19 mouse cellular contexts compared by ENCODE assay signal in the genomic region with DNA sequence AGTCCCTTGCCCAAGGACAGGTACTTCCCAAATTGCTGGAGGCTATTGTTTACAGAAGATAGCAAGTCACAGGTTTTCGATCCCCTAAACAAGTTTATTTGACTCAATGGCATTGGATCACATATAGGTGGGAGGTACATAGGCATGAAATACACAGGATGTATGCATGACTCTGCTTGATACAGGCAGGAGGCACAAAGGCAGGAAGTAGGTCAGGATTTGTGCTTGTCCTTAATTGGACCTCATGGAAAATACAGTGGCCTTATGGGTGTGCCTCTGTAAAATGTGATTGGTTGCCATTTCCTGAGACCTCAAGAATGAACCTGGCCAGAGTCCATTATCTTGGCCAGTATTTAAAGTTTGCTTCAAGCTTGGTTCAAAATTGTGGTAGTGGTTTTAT.
"Had no signal": no experiment of that assay in that cellular context is flagged by ENCODE, and none has a peak within 500 bp of the region (broad histone marks: within the 10 kb centered on the region; RNA-seq: fewer than 3 reads in every experiment).

No protein-coding gene starts in this region.

- H3K27ac ChIP-seq: intestine, embryonic 15.5 days; kidney, embryonic 15.5 days; limb, embryonic 12.5 days; limb, embryonic 15.5 days; liver, embryonic 14.5 days; midbrain, embryonic 10.5 days; midbrain, embryonic 13.5 days; stomach, embryonic 15.5 days had no signal

- DNase-seq: kidney, adult 11 months; kidney, adult 8-10 months; kidney, postnatal 10 days; kidney, postnatal 36 days; left cerebral cortex, postnatal 4 days; liver, postnatal 0 days; right cerebral cortex, postnatal 25 days; spleen, adult 18-20 months; thymus, postnatal 25 days had no signal

- H3K4me1 ChIP-seq: intestine, embryonic 15.5 days; kidney, embryonic 15.5 days; limb, embryonic 15.5 days; megakaryocyte, embryonic 14.5 days; stomach, embryonic 15.5 days had no signal

- H3K27me3 ChIP-seq: intestine, embryonic 15.5 days; kidney, embryonic 15.5 days; limb, embryonic 12.5 days; limb, embryonic 15.5 days; midbrain, embryonic 13.5 days; stomach, embryonic 15.5 days had no signal

- ATAC-seq: intestine, embryonic 15.5 days; liver, postnatal 0 days; midbrain, embryonic 13.5 days had no signal

- H3K9ac ChIP-seq: intestine, embryonic 15.5 days; kidney, embryonic 15.5 days; limb, embryonic 12.5 days; limb, embryonic 15.5 days; liver, embryonic 14.5 days; liver, postnatal 0 days; midbrain, embryonic 13.5 days; stomach, embryonic 15.5 days had no signal

- H3K4me2 ChIP-seq: intestine, embryonic 15.5 days; kidney, embryonic 15.5 days; limb, embryonic 12.5 days; limb, embryonic 15.5 days; liver, embryonic 11.5 days; midbrain, embryonic 13.5 days; stomach, embryonic 15.5 days had no signal

- H3K4me3 ChIP-seq: intestine, embryonic 15.5 days; kidney, embryonic 15.5 days; limb, embryonic 12.5 days; limb, embryonic 15.5 days; megakaryocyte, embryonic 14.5 days; midbrain, embryonic 10.5 days; midbrain, embryonic 13.5 days; stomach, embryonic 15.5 days had no signal

- H3K36me3 ChIP-seq: intestine, embryonic 15.5 days; kidney, embryonic 15.5 days; limb, embryonic 12.5 days; limb, embryonic 15.5 days; midbrain, embryonic 10.5 days; midbrain, embryonic 13.5 days; stomach, embryonic 15.5 days had no signal

- H3K9me3 ChIP-seq: intestine, embryonic 15.5 days; kidney, embryonic 15.5 days; limb, embryonic 12.5 days; limb, embryonic 15.5 days; megakaryocyte, embryonic 14.5 days; midbrain, embryonic 10.5 days; midbrain, embryonic 13.5 days; stomach, embryonic 15.5 days had no signal
